Mouse (Mus musculus) lung, adult 2 months (tissue): ENCODE results near the gene Ak5.

Experiments
- CTCF ChIP-seq: fragments of 200-500 bp; IDR thresholded peaks from 2 replicates; pipeline ENCODE4 v1.5.1; 2011; ENCODE audit warnings: mild to moderate bottlenecking, low read length, control low read depth; ENCODE audit not compliant: insufficient read depth
- POLR2A ChIP-seq: fragments of 200-500 bp; IDR thresholded peaks from 2 replicates; pipeline ENCODE4 v1.6.1; 2011; ENCODE audit warnings: low read depth, mild to moderate bottlenecking, control low read depth, low read length, borderline replicate concordance; ENCODE audit errors: extremely low read depth

- no peak for TF ChIP-seq CTCF
- TF ChIP-seq POLR2A, result no peak
Observed at GRCm38 (mm10) chr3:152515959-152516358, 152.2 kb downstream of the Ak5 start.
